In the genomic region with DNA sequence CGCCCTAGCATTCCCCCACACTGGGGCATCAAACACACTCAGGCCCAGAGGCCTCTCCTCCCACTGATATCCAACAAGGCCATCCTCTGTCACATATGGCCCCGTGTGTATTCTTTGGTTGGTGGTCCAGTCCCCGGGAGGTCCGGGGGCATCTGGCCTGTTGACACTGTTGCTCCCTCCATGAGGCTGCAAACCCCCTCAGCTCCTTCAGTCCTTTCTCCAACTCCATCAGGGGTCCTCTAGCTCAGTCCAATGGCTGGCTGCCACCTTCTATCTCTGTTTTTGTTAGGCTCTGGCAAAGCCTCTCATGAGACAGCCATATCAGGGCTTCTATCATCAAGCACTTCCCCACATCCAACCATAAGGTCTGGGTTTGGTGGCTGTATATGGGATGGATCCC, we compare ENCODE assay signal across 28 mouse cellular contexts. TPM values are rescaled to one million over a fixed set of nuclear protein-coding genes. Genes with fewer than 3 reads are reported as not detected.
"Had no signal": no experiment of that assay in that cellular context is flagged by ENCODE, and none has a peak within 500 bp of the region (broad histone marks: within the 10 kb centered on the region; RNA-seq: fewer than 3 reads in every experiment).

No protein-coding gene starts in this region.

- H3K4me1 ChIP-seq: midbrain, embryonic 13.5 days had no signal

- H3K9me3 ChIP-seq: midbrain, embryonic 13.5 days had no signal

- H3K9ac ChIP-seq: midbrain, embryonic 13.5 days had no signal

- ATAC-seq: intestine, postnatal 0 days; midbrain, embryonic 13.5 days had no signal

- H3K4me3 ChIP-seq: midbrain, embryonic 13.5 days had no signal

- H3K27ac ChIP-seq: kidney, postnatal 0 days; macrophage; midbrain, embryonic 13.5 days had no signal

- H3K4me2 ChIP-seq: midbrain, embryonic 13.5 days had no signal

- H3K36me3 ChIP-seq: midbrain, embryonic 13.5 days had no signal

- H3K27me3 ChIP-seq: midbrain, embryonic 13.5 days had no signal

- DNase-seq: kidney, adult 2 months; kidney, postnatal 25 days; lung, adult 18-20 months; thymus, adult 18-20 months; thymus, postnatal 36 days had no signal

RNA-seq across cellular contexts. Expression of a gene that starts 18.0 kb away (rescaled TPM):
- total RNA-seq: layer of hippocampus, adult 8-10 months; layer of hippocampus, postnatal 10 days; left cerebral cortex, adult 8-10 months; left cerebral cortex, postnatal 25 days; megakaryocyte, adult 5-6 weeks; midbrain, postnatal 0 days had no signal
- polyA plus RNA-seq: intestine, embryonic 14.5 days; intestine, postnatal 0 days; kidney, adult 2 months; kidney, postnatal 0 days; large intestine, adult 2 months; limb, embryonic 11.5 days; limb, embryonic 14.5 days; lung, embryonic 16.5 days; macrophage; midbrain, embryonic 13.5 days; neural tube, embryonic 11.5 days; neural tube, embryonic 14.5 days; small intestine, adult 2 months; spleen, adult 2 months; stomach, embryonic 16.5 days; urinary bladder, adult 2 months had no signal

RNA-seq across cellular contexts. Expression of a gene that starts 39.7 kb away (rescaled TPM):
- total RNA-seq: layer of hippocampus, adult 8-10 months; layer of hippocampus, postnatal 10 days; left cerebral cortex, adult 8-10 months; left cerebral cortex, postnatal 25 days; megakaryocyte, adult 5-6 weeks; midbrain, postnatal 0 days had no signal
- polyA plus RNA-seq: intestine, embryonic 14.5 days; intestine, postnatal 0 days; kidney, adult 2 months; kidney, embryonic 14.5 days; kidney, postnatal 0 days; large intestine, adult 2 months; limb, embryonic 11.5 days; limb, embryonic 14.5 days; lung, embryonic 16.5 days; macrophage; midbrain, embryonic 13.5 days; midbrain, postnatal 0 days; neural tube, embryonic 11.5 days; neural tube, embryonic 14.5 days; small intestine, adult 2 months; spleen, adult 2 months; stomach, embryonic 16.5 days; testis, adult 2 months; urinary bladder, adult 2 months had no signal
